Mouse (Mus musculus) limb, embryonic 12.5 days (tissue): ENCODE data around the gene Rps3. TPM values are rescaled to one million over a fixed set of nuclear protein-coding genes. Genes with fewer than 3 reads are reported as not detected.
"Not testable (repeated sequence)": the region's sequence is repeated elsewhere in the genome, so short reads cannot be mapped to it uniquely, and the experiment has no call there.

ENCODE experiments used
- ATAC-seq: fragments of 200-750 bp; cut with Nextera tagmentation; 2 replicates; pipeline ENCODE4 v1.8.0; 2017; ENCODE audit warnings: low read depth, moderate TSS enrichment; ENCODE audit not compliant: insufficient number of reproducible peaks, insufficient read depth, low FRiP score, low TSS enrichment
- H3K27ac ChIP-seq: fragments of 300-500 bp; sonication (generic); 2 replicates; pipeline ENCODE4 v1.5.1; 2016; ENCODE audit warnings: mild to moderate bottlenecking, moderate library complexity
- H3K27me3 ChIP-seq: fragments of 300-500 bp; sonication (generic); 2 replicates; pipeline ENCODE4 v1.6.1; 2016; ENCODE audit warnings: mild to moderate bottlenecking, moderate library complexity
- H3K36me3 ChIP-seq: fragments of 300-500 bp; sonication (generic); 2 replicates; pipeline ENCODE4 v1.6.1; 2016; ENCODE audit warnings: mild to moderate bottlenecking, moderate library complexity
- H3K4me1 ChIP-seq: fragments of 300-500 bp; sonication (generic); replicated peaks from 2 replicates; pipeline ENCODE4 v1.6.1; 2016
- H3K4me2 ChIP-seq: fragments of 300-500 bp; sonication (generic); 2 replicates; pipeline ENCODE4 v1.6.1; 2016; ENCODE audit warnings: mild to moderate bottlenecking, moderate library complexity
- H3K4me3 ChIP-seq: fragments of 300-500 bp; sonication (generic); replicated peaks from 2 replicates; pipeline ENCODE4 v1.5.1; 2016; ENCODE audit warnings: mild to moderate bottlenecking
- H3K9ac ChIP-seq: fragments of 300-500 bp; sonication (generic); replicated peaks from 2 replicates; pipeline ENCODE4 v1.6.1; 2016; ENCODE audit warnings: mild to moderate bottlenecking, moderate library complexity
- H3K9me3 ChIP-seq: fragments of 300-500 bp; sonication (generic); 2 replicates; pipeline ENCODE4 v1.6.1; 2016; ENCODE audit warnings: mild to moderate bottlenecking, moderate library complexity
- WGBS: fragments of 180-500 bp; shearing (Covaris S2); methylation state at CpG from one replicate; pipeline ENCODE4 v1.1.7; 2016; 5-methylcytosine and 5-hydroxymethylcytosine counted together
- polyA plus RNA-seq: library from polyadenylated mRNA; unstranded; fragments of >200 nt; fragmentation: Nextera tagmentation; extraction: Ambion mirVana; gene quantifications from 2 replicates; pipeline ENCODE4 v1.2.1, GENCODE M21; 2016

Rps3 gene
- polyA plus RNA-seq, 1 experiment from 2014 or later, result 757 TPM

DNA sequence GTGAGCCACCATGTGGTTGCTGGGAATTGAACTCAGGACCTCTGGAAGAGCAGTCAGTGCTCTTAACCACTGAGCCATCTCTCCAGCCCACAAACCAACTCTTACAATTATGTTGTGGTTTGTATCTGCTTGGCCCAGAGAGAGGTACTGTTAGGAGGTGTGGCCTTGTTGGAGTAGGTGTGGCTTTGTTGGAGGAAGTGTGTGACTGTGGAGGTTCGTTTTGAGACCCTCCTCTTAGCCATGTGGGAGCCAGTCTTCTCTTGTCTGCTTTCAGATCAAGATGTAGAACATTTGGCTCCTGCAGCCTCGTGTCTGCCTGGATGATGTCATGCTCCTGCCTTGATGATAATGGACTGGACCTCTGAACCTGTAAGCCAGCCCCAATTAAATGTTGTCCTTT, 24.6 kb upstream of the Rps3 start:
- H3K36me3 ChIP-seq, H3K4me3 ChIP-seq, H3K27me3 ChIP-seq, H3K9me3 ChIP-seq, H3K27ac ChIP-seq, H3K9ac ChIP-seq, ATAC-seq, H3K4me2 ChIP-seq, H3K4me1 ChIP-seq: not testable (repeated sequence)
- 25% methylated on average over 2 of the region's 2 CpGs for WGBS

DNA sequence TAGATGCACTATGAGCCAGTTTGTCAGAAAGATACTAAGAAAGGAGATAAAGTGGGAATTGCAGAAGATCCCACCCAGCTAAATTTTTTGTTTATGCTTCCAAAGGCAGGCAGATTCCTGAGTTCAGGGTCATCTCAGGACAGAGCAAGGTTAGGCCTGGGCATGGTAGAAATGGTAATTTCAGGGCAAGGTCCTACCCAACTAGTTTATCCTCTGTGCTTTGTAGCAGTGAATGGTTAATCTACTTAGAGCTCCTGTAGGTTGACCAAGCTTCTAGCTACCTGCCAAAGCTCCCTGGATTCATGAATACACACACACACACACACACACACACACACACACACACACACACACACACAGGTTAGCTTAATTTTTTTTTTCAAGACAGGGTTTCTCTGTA, 21.0 kb upstream of the Rps3 start:
- Histone ChIP-seq H3K4me1 (0 out of 2 replicates have a peak, but pooled peaks cover 2% of the 10 kb centered on the region), H3K4me2 (no peak overlapping the region), H3K9ac (no peak overlapping the region), H3K27ac (no peak overlapping the region), H3K36me3 (no peaks in the 10 kb centered on the region), H3K4me3 (no peak overlapping the region), H3K27me3 (no peaks in the 10 kb centered on the region), H3K9me3 (peaks cover 5% of the 10 kb centered on the region; the same call in 1 of the 2 replicates)
- no peak for ATAC-seq

DNA sequence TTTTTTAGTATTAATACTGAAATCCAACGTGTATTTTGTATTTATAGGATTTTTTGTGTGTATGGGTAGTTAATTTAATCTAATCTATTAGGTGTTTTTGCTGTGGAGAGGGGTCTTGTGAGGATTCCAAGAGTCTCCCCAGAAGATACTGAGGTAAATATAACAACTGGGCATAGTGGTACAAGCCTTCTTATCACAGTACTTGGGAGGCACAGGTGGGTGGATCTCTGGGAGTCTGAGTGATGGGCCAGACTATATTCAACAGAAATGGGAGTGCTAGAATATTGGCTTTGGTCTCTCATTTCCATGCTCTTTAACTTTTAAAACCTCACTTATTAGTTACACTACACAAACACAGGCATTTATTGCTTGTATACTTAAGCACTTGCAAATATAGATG, 17.6 kb upstream of the Rps3 start:
- Histone ChIP-seq H3K4me2 (no peak overlapping the region), H3K36me3 (no peaks in the 10 kb centered on the region), H3K27me3 (no peaks in the 10 kb centered on the region), H3K9ac (no peak overlapping the region), H3K9me3 (no peaks in the 10 kb centered on the region), H3K4me3 (no peak overlapping the region), H3K27ac (no peak overlapping the region), H3K4me1 (0 out of 2 replicates have a peak, but pooled peaks cover 2% of the 10 kb centered on the region)
- WGBS, result 46% methylated on average over 1 of the region's 1 CpGs
- ATAC-seq, result no peak

DNA sequence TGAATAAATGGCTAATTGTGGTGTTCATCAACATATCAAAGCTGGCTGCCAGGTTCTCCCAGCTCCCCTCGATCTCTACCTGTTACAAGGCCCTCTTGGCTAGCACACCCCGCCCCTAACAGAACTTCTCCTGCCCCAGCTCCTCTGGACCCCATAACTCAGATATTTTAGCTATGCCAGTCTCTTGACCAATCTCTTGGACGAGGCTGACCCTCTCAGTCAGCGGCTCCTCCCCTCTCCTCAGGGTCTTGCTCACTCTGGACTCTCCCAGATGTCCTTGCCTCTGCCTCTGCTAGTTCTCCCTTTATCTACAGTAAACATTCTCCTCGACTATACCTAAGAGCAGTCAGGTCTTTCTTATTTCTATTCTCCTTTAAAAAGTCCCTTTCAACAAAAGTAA, 17.1 kb upstream of the Rps3 start:
- Histone ChIP-seq H3K9ac (no peak overlapping the region), H3K4me1 (0 out of 2 replicates have a peak, but pooled peaks cover 2% of the 10 kb centered on the region), H3K4me2 (no peak overlapping the region), H3K27me3 (no peaks in the 10 kb centered on the region), H3K36me3 (no peaks in the 10 kb centered on the region), H3K9me3 (no peaks in the 10 kb centered on the region), H3K4me3 (no peak overlapping the region), H3K27ac (no peak overlapping the region)
- 26% methylated on average over 5 of the region's 5 CpGs for WGBS
- no peak for ATAC-seq

DNA sequence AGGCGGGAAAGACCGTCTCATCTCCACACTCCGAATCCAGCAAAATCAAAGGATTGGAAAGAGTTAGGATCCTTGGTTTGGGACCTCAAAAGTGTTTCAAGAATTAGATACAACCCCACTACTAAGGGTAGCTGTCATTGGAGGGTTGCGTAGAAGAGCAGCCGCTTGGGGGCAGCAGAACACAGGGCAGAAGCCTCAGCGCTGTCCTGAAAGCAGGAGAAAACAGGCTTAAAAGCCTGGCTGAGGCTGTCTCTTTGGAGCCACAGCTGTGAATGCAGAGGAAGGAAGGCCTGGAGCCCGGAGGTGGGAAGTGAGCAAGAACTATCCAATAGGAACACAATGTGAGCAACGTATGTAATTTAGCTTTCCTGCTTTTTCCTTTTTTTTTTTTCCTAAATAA, 16.7 kb upstream of the Rps3 start:
- Histone ChIP-seq H3K27me3 (no peaks in the 10 kb centered on the region), H3K4me2 (no peak overlapping the region), H3K4me3 (no peak overlapping the region), H3K9me3 (no peaks in the 10 kb centered on the region), H3K9ac (no peak overlapping the region), H3K36me3 (no peaks in the 10 kb centered on the region), H3K27ac (no peak overlapping the region), H3K4me1 (0 out of 2 replicates have a peak, but pooled peaks cover 2% of the 10 kb centered on the region)
- 3% methylated on average over 8 of the region's 8 CpGs for WGBS
- ATAC-seq, result peak; percentile 68

DNA sequence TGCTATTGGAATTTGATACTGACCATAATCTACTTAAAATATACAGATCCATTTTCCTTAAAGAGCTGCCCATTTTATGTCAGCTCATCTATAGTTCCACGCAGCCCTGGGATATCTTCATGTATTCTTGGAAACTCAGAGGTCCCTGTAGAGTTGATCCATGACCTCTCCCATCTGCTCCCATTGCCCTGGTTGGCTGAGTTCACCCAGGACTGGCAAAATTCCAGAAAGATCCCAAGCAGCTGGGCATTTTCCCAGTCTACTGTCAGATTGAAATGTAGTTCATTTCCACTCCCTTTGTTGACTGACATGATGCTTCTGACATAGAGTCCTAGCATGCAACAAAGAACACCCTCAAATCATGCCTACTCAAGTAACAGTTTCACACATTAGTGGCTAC, 15.6 kb upstream of the Rps3 start:
- Histone ChIP-seq H3K27me3 (no peaks in the 10 kb centered on the region), H3K9ac (no peak overlapping the region), H3K36me3 (no peaks in the 10 kb centered on the region), H3K4me3 (no peak overlapping the region), H3K4me1 (0 out of 2 replicates have a peak, but pooled peaks cover 2% of the 10 kb centered on the region), H3K9me3 (no peaks in the 10 kb centered on the region), H3K27ac (no peak overlapping the region), H3K4me2 (no peak overlapping the region)
- ATAC-seq, result no peak
- WGBS, result 68% methylated on average over 1 of the region's 1 CpGs

DNA sequence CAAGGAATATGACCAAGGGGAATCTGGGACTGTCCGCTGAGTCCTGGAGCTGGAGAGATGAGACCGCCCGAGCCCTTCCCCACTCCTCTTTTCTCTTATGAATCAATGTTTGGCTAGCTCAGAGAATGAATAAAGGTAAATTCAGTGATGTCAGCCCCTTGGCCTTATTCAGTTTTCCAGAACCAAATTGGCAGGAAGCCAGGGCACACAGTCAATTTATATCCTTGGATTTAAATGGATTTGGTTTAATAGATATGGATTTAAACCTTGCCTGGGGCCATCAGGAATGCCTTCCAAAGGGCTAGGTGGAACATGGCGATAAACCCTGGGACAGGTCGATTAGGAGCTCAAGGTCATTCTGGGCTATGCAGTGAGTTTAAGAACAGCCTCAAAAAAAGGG, 6.2 kb upstream of the Rps3 start:
- Histone ChIP-seq H3K4me2 (no peak overlapping the region), H3K27ac (no peak overlapping the region), H3K9ac (no peak overlapping the region), H3K4me3 (no peak overlapping the region), H3K36me3 (no peaks in the 10 kb centered on the region), H3K4me1 (no peaks in the 10 kb centered on the region), H3K9me3 (peaks cover 6% of the 10 kb centered on the region; the same call in 1 of the 2 replicates), H3K27me3 (no peaks in the 10 kb centered on the region)
- WGBS, result 77% methylated on average over 5 of the region's 5 CpGs
- no peak for ATAC-seq

DNA sequence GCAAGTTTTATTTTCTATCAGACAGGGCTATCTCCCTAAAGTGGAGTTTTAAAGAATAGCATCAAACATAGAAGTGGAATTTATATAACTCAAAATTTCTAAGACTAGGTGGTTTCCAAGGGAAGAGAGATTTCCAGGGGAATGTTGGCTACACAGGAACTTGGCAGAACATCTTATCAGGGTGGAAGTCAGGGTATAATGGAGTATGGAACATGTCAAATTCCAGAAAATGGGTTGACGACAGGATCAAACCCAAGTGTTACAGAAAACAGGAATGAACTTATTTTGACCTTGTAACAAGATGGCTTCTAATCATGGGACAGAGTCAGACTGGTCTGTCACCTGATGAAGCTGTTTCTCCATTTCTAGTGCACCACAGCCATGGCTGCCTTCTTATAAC, 1.1 kb upstream of the Rps3 start:
- H3K9ac ChIP-seq, result no peak overlapping the region
- no peak overlapping the region for H3K27ac ChIP-seq
- H3K4me3 ChIP-seq, result no peak overlapping the region
- peaks cover 29% of the 10 kb centered on the region for H3K4me1 ChIP-seq
- H3K36me3 ChIP-seq, result peaks cover 28% of the 10 kb centered on the region
- no peak for ATAC-seq
- H3K9me3 ChIP-seq, result no peaks in the 10 kb centered on the region
- 97% methylated on average over 1 of the region's 1 CpGs for WGBS
- H3K4me2 ChIP-seq, result no peak overlapping the region
- no peaks in the 10 kb centered on the region for H3K27me3 ChIP-seq

DNA sequence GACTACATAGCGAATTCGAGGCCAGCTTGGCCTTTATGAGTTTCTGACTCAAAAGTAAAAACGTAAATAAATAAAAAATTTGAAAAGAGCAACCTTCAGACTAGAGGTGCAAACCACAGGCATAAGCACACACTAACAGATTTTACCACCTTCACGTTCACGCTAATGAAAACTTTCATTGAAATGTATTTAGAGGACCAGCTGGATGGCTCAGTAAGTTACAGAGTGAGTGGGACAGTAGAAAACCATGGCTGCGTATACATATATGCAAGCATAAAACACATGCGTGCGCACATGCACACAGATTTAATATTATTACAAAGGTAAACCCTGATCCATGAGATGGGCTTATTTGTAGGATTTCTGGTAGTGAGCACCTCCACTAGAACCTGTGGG, 384 bp upstream of the Rps3 start:
- ATAC-seq, result 0 out of 2 replicates have a peak, but pooled peaks have one; percentile 4
- H3K27ac ChIP-seq, result no peak overlapping the region

DNA sequence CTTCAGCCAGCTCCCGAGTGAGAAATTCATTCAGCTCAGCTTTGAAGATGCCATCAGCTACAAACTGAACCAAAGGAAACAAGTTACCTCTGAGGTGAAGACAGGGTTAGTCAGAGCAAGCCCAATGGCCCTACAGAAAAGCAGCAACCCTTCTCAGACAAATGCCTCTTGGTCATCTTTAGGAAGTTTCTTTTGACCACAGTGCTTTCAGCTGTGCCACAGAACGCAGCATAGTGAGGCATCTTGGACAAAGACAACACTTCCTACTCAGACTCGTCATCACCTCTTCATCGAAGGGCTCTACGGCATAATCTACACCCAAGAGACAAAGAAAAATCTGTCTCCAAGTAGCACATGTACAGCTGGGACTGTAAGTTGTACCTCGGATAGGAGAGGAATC, 901 bp downstream of the Rps3 start:
- Histone ChIP-seq H3K27me3 (no peaks in the 10 kb centered on the region), H3K9me3 (no peaks in the 10 kb centered on the region), H3K4me2 (peak overlapping the region; percentile 93), H3K9ac (peak overlapping the region; percentile 96), H3K4me1 (peaks cover 38% of the 10 kb centered on the region), H3K27ac (peak overlapping the region; percentile 90), H3K36me3 (peaks cover 49% of the 10 kb centered on the region), H3K4me3 (peak overlapping the region; percentile 88)
- no peak for ATAC-seq
- WGBS, result 6% methylated on average over 6 of the region's 6 CpGs

More for the DNA sequence above, 384 bp upstream of the Rps3 start:
- peak overlapping the region; percentile 88 for H3K4me3 ChIP-seq
- H3K36me3 ChIP-seq, result peaks cover 36% of the 10 kb centered on the region
- peaks cover 36% of the 10 kb centered on the region for H3K4me1 ChIP-seq
- no peaks in the 10 kb centered on the region for H3K27me3 ChIP-seq
- 41% methylated on average over 8 of the region's 8 CpGs for WGBS
- peak overlapping the region; percentile 93 for H3K4me2 ChIP-seq
- H3K9me3 ChIP-seq, result no peaks in the 10 kb centered on the region
- H3K9ac ChIP-seq, result no peak overlapping the region

DNA sequence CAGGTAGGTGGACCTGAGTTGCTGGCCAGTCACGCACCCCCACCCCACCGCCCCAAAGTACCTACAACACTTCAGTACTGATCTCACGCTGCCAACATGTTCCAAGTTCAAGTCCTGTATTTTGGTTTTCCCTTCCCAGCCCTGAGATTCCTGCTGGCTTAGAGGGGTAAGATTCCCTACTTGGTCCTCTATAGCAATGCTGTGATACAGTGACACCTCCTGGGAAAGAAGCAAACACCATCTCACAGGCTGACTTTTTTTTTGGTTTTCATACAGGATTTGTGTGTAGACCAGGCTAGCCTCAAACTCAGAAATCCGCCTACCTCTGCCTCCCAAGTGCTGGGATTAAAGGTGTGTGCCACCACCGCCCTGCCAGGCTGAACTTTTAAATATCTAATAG, 6.3 kb downstream of the Rps3 start:
- H3K27ac ChIP-seq, result no peak overlapping the region
- H3K4me1 ChIP-seq, result peaks cover 35% of the 10 kb centered on the region
- no peaks in the 10 kb centered on the region for H3K27me3 ChIP-seq
- no peaks in the 10 kb centered on the region for H3K9me3 ChIP-seq
- 92% methylated on average over 5 of the region's 5 CpGs for WGBS
- H3K9ac ChIP-seq, result no peak overlapping the region
- ATAC-seq, result no peak
- no peak overlapping the region for H3K4me2 ChIP-seq
- peaks cover 96% of the 10 kb centered on the region for H3K36me3 ChIP-seq
- H3K4me3 ChIP-seq, result no peak overlapping the region

DNA sequence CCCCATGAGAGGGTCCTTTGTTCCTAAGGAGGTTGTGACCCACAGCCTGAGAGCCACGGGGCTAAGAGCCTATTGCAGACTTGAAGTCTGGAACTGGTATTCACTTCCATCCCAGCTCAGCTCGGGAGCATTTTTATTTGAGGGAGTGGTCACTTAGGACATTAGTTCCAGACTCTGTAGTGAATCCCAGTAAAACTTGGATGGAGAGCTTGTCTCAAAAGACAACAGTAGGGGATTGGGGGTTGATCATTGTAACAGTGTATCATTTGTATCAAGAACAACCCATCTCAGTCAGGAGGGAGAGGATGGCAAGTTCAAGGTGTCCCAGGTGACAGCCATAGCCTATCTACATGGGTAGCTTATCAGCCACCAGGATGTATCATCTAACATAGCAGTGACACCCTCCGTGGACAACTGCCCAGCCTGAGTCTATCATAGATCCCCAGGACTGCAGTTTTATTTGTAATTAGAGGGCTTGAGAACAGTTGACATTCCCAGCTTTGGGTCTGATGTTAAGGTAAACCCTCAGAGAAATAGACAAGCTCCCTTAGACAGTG, 6.9 kb downstream of the Rps3 start:
- 43% methylated on average over 3 of the region's 3 CpGs for WGBS
- ATAC-seq, result no peak
- H3K4me1 ChIP-seq, result peaks cover 29% of the 10 kb centered on the region
- no peak overlapping the region for H3K4me2 ChIP-seq
- no peak overlapping the region; the same call in 1 of the 2 replicates for H3K27ac ChIP-seq
- H3K27me3 ChIP-seq, result no peaks in the 10 kb centered on the region
- no peaks in the 10 kb centered on the region for H3K9me3 ChIP-seq
- peaks cover 96% of the 10 kb centered on the region for H3K36me3 ChIP-seq
- no peak overlapping the region for H3K9ac ChIP-seq
- H3K4me3 ChIP-seq, result no peak overlapping the region
